ENCODE assay signal across 8 mouse cellular contexts in the genomic region with DNA sequence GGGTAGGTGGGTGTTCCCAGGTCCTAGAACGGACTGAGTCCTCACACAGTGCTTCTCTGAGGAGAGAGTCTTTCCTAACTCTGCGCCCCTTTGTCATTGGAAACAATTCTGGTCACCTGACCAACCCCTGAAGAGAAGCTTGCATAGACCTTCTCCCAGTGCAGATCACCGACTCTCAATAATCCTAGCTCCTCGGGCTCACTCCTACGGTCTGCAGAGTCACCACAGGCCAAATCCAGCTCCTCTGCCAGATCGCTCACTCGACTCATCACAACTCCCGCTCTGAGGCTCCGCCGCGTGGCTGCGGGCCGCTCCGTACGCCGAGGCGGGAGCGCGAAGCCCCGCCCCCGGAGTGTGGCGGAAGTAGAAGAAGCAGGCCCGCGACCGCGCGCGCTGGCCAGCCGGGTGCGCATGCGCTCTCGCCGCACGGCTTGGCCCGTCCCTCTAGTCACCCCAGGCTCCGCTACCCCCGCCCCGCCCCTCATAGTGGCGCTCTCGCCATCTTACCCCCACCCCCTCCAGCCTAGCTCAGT. TPM values are rescaled to one million over a fixed set of nuclear protein-coding genes. Genes with fewer than 3 reads are reported as not detected.
A peak's percentile ranks its signal among the peaks of the same experiment; 100 is the strongest.
DNase-seq lines count a peak whose midpoint lies in the region; ATAC-seq and TF ChIP-seq lines count a peak whose summit lies in the region.

TSS of gene Supt3 (plus strand) at position 415 of the 533 bp plus-strand sequence.

- H3K4me2 ChIP-seq in forebrain, embryonic 12.5 days = peak within 1 kb of the TSS; percentile 72
- H3K4me2 ChIP-seq in liver, postnatal 0 days (ENCODE audit: low read depth, low read length) = peak within 1 kb of the TSS; percentile 93
- peak within 1 kb of the TSS; percentile 48 for H3K4me2 ChIP-seq in neural tube, embryonic 14.5 days (ENCODE audit: low read depth, low read length)

- WGBS in forebrain, embryonic 12.5 days = under 1% methylated on average over 37 of the region's 40 CpGs
- under 1% methylated on average over 40 of the region's 40 CpGs for WGBS in large intestine, adult 2 months
- 4% methylated on average over 39 of the region's 40 CpGs for WGBS in liver, postnatal 0 days (ENCODE audit: insufficient replicate concordance)
- under 1% methylated on average over 35 of the region's 40 CpGs for WGBS in neural tube, embryonic 14.5 days

- ATAC-seq in forebrain, embryonic 12.5 days (ENCODE audit: low FRiP score) = peak; percentile 96
- ATAC-seq in liver, postnatal 0 days = peak; percentile 98
- peak; percentile 97 for ATAC-seq in neural tube, embryonic 14.5 days (ENCODE audit: low read depth)

- H3K4me3 ChIP-seq in E14TG2a.4 (replicated peaks; ENCODE audit: low read length) = peak within 1 kb of the TSS; percentile 84
- H3K4me3 ChIP-seq in forebrain, embryonic 12.5 days (replicated peaks) = peak within 1 kb of the TSS; percentile 85
- H3K4me3 ChIP-seq in liver, postnatal 0 days (ENCODE audit: low read depth, low read length) = peak within 1 kb of the TSS; percentile 94
- H3K4me3 ChIP-seq in neural tube, embryonic 14.5 days (ENCODE audit: low read depth, low read length) = peak within 1 kb of the TSS; percentile 71

- H3K27ac ChIP-seq in forebrain, embryonic 12.5 days = peak within 1 kb of the TSS; percentile 86
- peak within 1 kb of the TSS; percentile 94 for H3K27ac ChIP-seq in liver, postnatal 0 days (ENCODE audit: low read depth)
- H3K27ac ChIP-seq in neural tube, embryonic 14.5 days (ENCODE audit: low read depth, low read length) = peak within 1 kb of the TSS; percentile 84

- H3K9me3 ChIP-seq in E14TG2a.4 (ENCODE audit: low read length) = no peaks in the 10 kb centered on the region
- no peaks in the 10 kb centered on the region for H3K9me3 ChIP-seq in forebrain, embryonic 12.5 days
- H3K9me3 ChIP-seq in liver, postnatal 0 days (ENCODE audit: low read length) = no peaks in the 10 kb centered on the region
- no peaks in the 10 kb centered on the region for H3K9me3 ChIP-seq in neural tube, embryonic 14.5 days (ENCODE audit: control insufficient read depth, low read length)

- H3K9ac ChIP-seq in forebrain, embryonic 12.5 days = peak within 1 kb of the TSS; percentile 93
- H3K9ac ChIP-seq in liver, postnatal 0 days (replicated peaks) = peak within 1 kb of the TSS; percentile 95
- peak within 1 kb of the TSS; percentile 89 for H3K9ac ChIP-seq in neural tube, embryonic 14.5 days (replicated peaks; ENCODE audit: low read depth, low read length)

- no peak for TF ChIP-seq CTCF in E14TG2a.4 (conservative IDR thresholded peaks at IDR 0.05; ENCODE audit: low read length)
- TF ChIP-seq CTCF in liver, postnatal 0 days (IDR thresholded peaks at IDR 0.05; ENCODE audit: low read depth) = peak; percentile 44

- peak; percentile 92 for DNase-seq in c-Kit-positive CD71-positive TER-119-positive erythroid progenitor cells, embryonic 14.5 days (ENCODE audit: low spot score)
- peak; percentile 97 to 98 for DNase-seq in heart, postnatal 10 days
- peak; percentile 73 for DNase-seq in large intestine, adult 2 months (ENCODE audit: low read depth, low spot score)
- DNase-seq in liver, postnatal 0 days = peak; percentile 96
- peak; percentile 99 for DNase-seq in testis, postnatal 10 days (ENCODE audit: low spot score)

- H3K4me1 ChIP-seq in E14TG2a.4 (replicated peaks; ENCODE audit: low read depth, low read length) = peaks cover 20% of the 10 kb centered on the region
- H3K4me1 ChIP-seq in forebrain, embryonic 12.5 days = peaks cover 10% of the 10 kb centered on the region
- H3K4me1 ChIP-seq in liver, postnatal 0 days (ENCODE audit: insufficient read depth) = peaks cover 4% of the 10 kb centered on the region; the same call in 1 of the 2 replicates
- peaks cover 5% of the 10 kb centered on the region; the same call in 1 of the 2 replicates for H3K4me1 ChIP-seq in neural tube, embryonic 14.5 days (ENCODE audit: control insufficient read depth, insufficient read depth, low read length)

- no peak for TF ChIP-seq EP300 in liver, postnatal 0 days (IDR thresholded peaks at IDR 0.05; ENCODE audit: low read depth)

- intact Hi-C loops in heart, postnatal 10 days (cut with DNase I) = no loop called here

- no peaks in the 10 kb centered on the region for H3K27me3 ChIP-seq in E14TG2a.4 (ENCODE audit: insufficient read depth, low read length)
- peaks cover 2% of the 10 kb centered on the region; the same call in 1 of the 2 replicates for H3K27me3 ChIP-seq in forebrain, embryonic 12.5 days
- H3K27me3 ChIP-seq in liver, postnatal 0 days (ENCODE audit: insufficient read depth, low read length) = no peaks in the 10 kb centered on the region
- H3K27me3 ChIP-seq in neural tube, embryonic 14.5 days (ENCODE audit: control insufficient read depth, insufficient read depth, low read length) = no peaks in the 10 kb centered on the region

- no peaks in the 10 kb centered on the region for H3K36me3 ChIP-seq in E14TG2a.4 (ENCODE audit: insufficient read depth, low read length)
- no peaks in the 10 kb centered on the region for H3K36me3 ChIP-seq in forebrain, embryonic 12.5 days (replicated peaks)
- H3K36me3 ChIP-seq in liver, postnatal 0 days (replicated peaks; ENCODE audit: insufficient read depth, low read length) = no peaks in the 10 kb centered on the region
- H3K36me3 ChIP-seq in neural tube, embryonic 14.5 days (ENCODE audit: control insufficient read depth, insufficient read depth, low read length) = no peaks in the 10 kb centered on the region

RNA-seq across cellular contexts. Expression of gene Supt3, which starts in this region (rescaled TPM):
- 21.7 and 23.0 TPM in 2 replicates for polyA plus RNA-seq in forebrain, embryonic 12.5 days (2016; fragmentation: Nextera tagmentation; extraction: Ambion mirVana)
- total RNA-seq in heart, postnatal 10 days (2021) = 10 to 100 TPM; 15.2 to 15.4 TPM
- polyA plus RNA-seq in large intestine, adult 2 months (2012; rRNA removed) = 2.2 and 2.7 TPM in 2 replicates
- 5.0 and 5.1 TPM in 2 replicates for polyA plus RNA-seq in liver, postnatal 0 days (2015; fragmentation: Nextera tagmentation; extraction: Ambion mirVana)
- polyA plus RNA-seq in neural tube, embryonic 14.5 days (2014; fragmentation: Nextera tagmentation; extraction: Ambion mirVana) = 24.3 and 27.5 TPM in 2 replicates

Comparison
In these comparisons a context has a peak if more than half of its experiments do, and no peak if none do; other contexts are left out.
1. Peak in every context shown above with its lines: DNase-seq, ATAC-seq, H3K4me3 ChIP-seq and H3K27ac ChIP-seq.